Mouse (Mus musculus) brown adipose tissue, adult 24 weeks (tissue): ENCODE data around the gene Gm17428. TPM values are rescaled to one million over a fixed set of nuclear protein-coding genes. Genes with fewer than 3 reads are reported as not detected.

Experiments
- H3K27ac ChIP-seq: fragments of 200-500 bp; replicated peaks from 2 replicates; pipeline ENCODE4 v1.5.1; 2012; ENCODE audit warnings: low read depth, mild to moderate bottlenecking, low read length
- H3K4me1 ChIP-seq: fragments of 200-500 bp; 2 replicates; pipeline ENCODE4 v1.6.1; 2012; ENCODE audit warnings: low read length, mixed read lengths; ENCODE audit not compliant: control insufficient read depth, insufficient read depth, insufficient read length
- H3K4me3 ChIP-seq: fragments of 200-500 bp; 2 replicates; pipeline ENCODE4 v1.5.1; 2012; ENCODE audit warnings: low read depth, mild to moderate bottlenecking, low read length, moderate library complexity; ENCODE audit not compliant: insufficient read depth
- polyA plus RNA-seq: library from polyadenylated mRNA; stranded (reverse); fragments of >200 nt; gene quantifications from 2 replicates; pipeline ENCODE4 v1.2.4, GENCODE M21; 2012; ENCODE audit not compliant: missing spikeins, insufficient read depth, insufficient read length

Gm17428 gene
- polyA plus RNA-seq, 1 experiment = not detected

- 0 out of 2 replicates have a peak, but pooled peaks cover 6% of the 10 kb centered on the region for H3K4me1 ChIP-seq
- H3K4me3 ChIP-seq = no peak overlapping the region
- H3K27ac ChIP-seq = no peak overlapping the region
Observed at GRCm38 (mm10) chr14:55005506-55005905, 28.8 kb downstream of the Gm17428 start.

GRCm38 (mm10) chr14:55005967-55006366 lies 29.2 kb downstream of the Gm17428 start:
- Histone ChIP-seq H3K27ac (no peak overlapping the region), H3K4me1 (0 out of 2 replicates have a peak, but pooled peaks cover 6% of the 10 kb centered on the region), H3K4me3 (no peak overlapping the region)

GRCm38 (mm10) chr14:55006541-55006940 lies 29.8 kb downstream of the Gm17428 start:
- Histone ChIP-seq H3K4me3 (no peak overlapping the region), H3K27ac (no peak overlapping the region), H3K4me1 (0 out of 2 replicates have a peak, but pooled peaks cover 6% of the 10 kb centered on the region)

- no peak overlapping the region for H3K27ac ChIP-seq
- no peak overlapping the region for H3K4me3 ChIP-seq
- H3K4me1 ChIP-seq = 0 out of 2 replicates have a peak, but pooled peaks cover 6% of the 10 kb centered on the region
Observed at GRCm38 (mm10) chr14:55007120-55007908, 30.6 kb downstream of the Gm17428 start.

GRCm38 (mm10) chr14:55008417-55008816 lies 31.7 kb downstream of the Gm17428 start:
- no peak overlapping the region for H3K27ac ChIP-seq
- no peak overlapping the region for H3K4me3 ChIP-seq
- H3K4me1 ChIP-seq = 0 out of 2 replicates have a peak, but pooled peaks cover 2% of the 10 kb centered on the region

- H3K27ac ChIP-seq = no peak overlapping the region
- H3K4me1 ChIP-seq = no peaks in the 10 kb centered on the region
- H3K4me3 ChIP-seq = no peak overlapping the region
Observed at GRCm38 (mm10) chr14:55011116-55011515, 34.4 kb downstream of the Gm17428 start.

GRCm38 (mm10) chr14:55014591-55014990 lies 37.9 kb downstream of the Gm17428 start:
- Histone ChIP-seq H3K4me1 (no peaks in the 10 kb centered on the region), H3K4me3 (peak overlapping the region; percentile 77), H3K27ac (peak overlapping the region; percentile 90)

GRCm38 (mm10) chr14:55014991-55015766 lies 38.4 kb downstream of the Gm17428 start, which contains the start of gene Ngdn:
TSS of gene Ngdn (plus strand) at chr14:55015454.
- peak within 1 kb of the TSS; percentile 90 for H3K27ac ChIP-seq
- peak within 1 kb of the TSS; percentile 80 for H3K4me3 ChIP-seq
- no peaks in the 10 kb centered on the region for H3K4me1 ChIP-seq

- peak overlapping the region; percentile 78 for H3K27ac ChIP-seq
- peak overlapping the region; percentile 80 for H3K4me3 ChIP-seq
- H3K4me1 ChIP-seq = no peaks in the 10 kb centered on the region
Observed at GRCm38 (mm10) chr14:55015767-55016111, 39.0 kb downstream of the Gm17428 start.

GRCm38 (mm10) chr14:55016876-55017275 lies 40.1 kb downstream of the Gm17428 start:
- Histone ChIP-seq H3K4me1 (no peaks in the 10 kb centered on the region), H3K4me3 (no peak overlapping the region), H3K27ac (no peak overlapping the region)

GRCm38 (mm10) chr14:55020394-55020793 lies 43.7 kb downstream of the Gm17428 start:
- H3K27ac ChIP-seq = no peak overlapping the region
- H3K4me1 ChIP-seq = no peaks in the 10 kb centered on the region
- no peak overlapping the region for H3K4me3 ChIP-seq

- H3K27ac ChIP-seq = no peak overlapping the region
- H3K4me1 ChIP-seq = no peaks in the 10 kb centered on the region
Observed at GRCm38 (mm10) chr14:55023011-55023410, 46.3 kb downstream of the Gm17428 start.

GRCm38 (mm10) chr14:55024236-55024635 lies 47.5 kb downstream of the Gm17428 start:
- Histone ChIP-seq H3K4me3 (no peak overlapping the region), H3K4me1 (no peaks in the 10 kb centered on the region), H3K27ac (no peak overlapping the region)

More at GRCm38 (mm10) chr14:55023011-55023410, 46.3 kb downstream of the Gm17428 start:
- no peak overlapping the region for H3K4me3 ChIP-seq

- no peaks in the 10 kb centered on the region for H3K4me1 ChIP-seq
- no peak overlapping the region for H3K4me3 ChIP-seq
- no peak overlapping the region for H3K27ac ChIP-seq
Observed at GRCm38 (mm10) chr14:55025527-55025926, 48.8 kb downstream of the Gm17428 start.
